Mouse (Mus musculus) lung, postnatal 25 days (tissue): ENCODE data around the gene Nsf.

ENCODE experiments used
- DNase-seq: peaks from one replicate; pipeline ENCODE4 v3.0.0; 2022; ENCODE audit warnings: low spot score

Nsf gene

GRCm38 (mm10) chr11:103953896-103954292 is at the start of gene Nsf:
TSS of gene Nsf (minus strand) at chr11:103954056.
- DNase-seq: peak; percentile 83

DNA sequence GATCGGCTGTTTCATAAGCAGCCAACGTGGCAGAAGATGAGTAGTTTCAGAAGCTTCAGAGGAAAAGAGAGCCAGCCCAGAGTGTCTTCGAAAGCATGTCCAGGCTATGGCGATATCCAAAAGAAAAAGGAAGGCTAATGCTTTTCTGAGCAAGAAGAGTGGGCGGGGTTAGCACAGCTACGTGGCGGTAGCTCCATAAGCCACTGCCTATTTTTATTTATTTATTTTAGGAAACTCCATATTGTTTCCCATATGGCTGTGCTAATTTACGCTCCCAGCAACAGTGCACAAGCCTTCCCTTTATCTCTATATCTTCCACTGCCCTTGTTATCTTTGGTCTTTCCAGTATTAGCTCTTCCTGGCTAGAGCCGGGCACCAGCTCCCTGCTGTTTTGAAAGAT is 49.5 kb upstream of the Nsf start:
- DNase-seq: no peak

- no peak for DNase-seq
These were observed 48.3 kb upstream of the Nsf start for GRCm38 (mm10) chr11:104002191-104002590.

GRCm38 (mm10) chr11:104001395-104001955 is 47.6 kb upstream of the Nsf start:
- no peak for DNase-seq

GRCm38 (mm10) chr11:104000667-104001394 is 47.0 kb upstream of the Nsf start:
- peak; percentile 65 for DNase-seq

DNA sequence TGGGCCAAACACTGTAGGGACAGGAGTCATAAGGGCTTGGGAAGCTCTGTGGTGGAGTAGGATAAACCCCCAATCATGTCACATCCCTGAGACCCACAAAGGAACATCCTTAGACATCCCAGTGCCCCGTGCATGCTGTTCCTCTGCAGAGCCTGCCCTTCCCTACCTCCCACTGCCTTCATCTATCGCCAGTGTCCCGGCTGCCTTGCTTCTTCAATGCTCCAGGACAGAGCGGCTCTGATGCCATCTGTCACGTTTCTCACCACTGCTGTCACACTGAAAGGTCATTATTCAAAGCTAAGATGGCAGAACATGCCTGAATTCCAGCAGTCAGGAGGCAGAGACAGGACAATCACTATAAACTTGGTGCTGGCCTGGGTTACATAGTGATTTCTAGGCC is 44.9 kb upstream of the Nsf start:
- DNase-seq: no peak

- DNase-seq: peak; percentile 25
These were observed 43.5 kb upstream of the Nsf start for GRCm38 (mm10) chr11:103997385-103997784.

DNA sequence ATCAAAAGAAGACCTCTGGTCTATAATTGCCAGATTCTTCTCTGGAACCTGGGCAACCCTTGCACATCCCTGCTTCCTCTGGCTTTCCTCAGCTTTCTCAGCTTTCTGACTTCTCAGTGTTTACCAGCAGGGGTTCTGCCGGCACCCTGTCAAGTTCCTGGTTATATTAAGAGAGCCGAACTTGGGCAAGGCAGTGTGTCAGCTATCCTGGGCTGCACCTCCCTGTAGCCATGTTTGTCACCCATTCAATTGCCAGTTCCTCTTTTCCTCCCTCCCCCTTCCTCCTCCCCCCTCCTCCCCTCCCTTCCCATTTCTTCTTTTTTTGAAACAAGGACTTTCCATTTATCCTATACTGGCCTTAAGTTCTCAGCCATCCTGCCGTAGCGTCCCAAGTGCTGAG is 38.8 kb upstream of the Nsf start:
- no peak for DNase-seq

DNA sequence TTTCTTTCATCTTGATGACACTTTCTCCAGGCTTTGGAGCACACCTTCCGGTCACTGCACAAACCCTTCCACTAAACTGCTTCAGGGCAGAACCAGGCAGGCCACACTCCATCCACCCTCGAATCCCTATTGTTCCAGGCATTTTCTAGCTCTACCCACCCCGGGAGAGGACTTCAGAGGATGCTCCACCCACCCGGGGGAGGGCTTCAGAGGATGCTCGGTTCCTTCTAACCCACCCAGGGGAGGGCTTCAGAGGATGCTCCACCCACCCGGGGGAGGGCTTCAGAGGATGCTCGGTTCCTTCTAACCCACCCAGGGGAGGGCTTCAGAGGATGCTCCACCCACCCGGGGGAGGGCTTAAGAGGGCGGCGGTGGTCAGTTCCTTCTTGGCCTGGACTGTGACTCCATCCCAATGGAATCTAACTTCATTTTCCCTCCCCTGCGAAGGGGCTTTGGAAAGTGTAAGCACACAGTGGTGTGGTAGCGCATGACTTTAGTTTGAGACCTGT is 36.2 kb upstream of the Nsf start:
- peak; percentile 16 for DNase-seq

- peak; percentile 63 for DNase-seq
These were observed 33.6 kb upstream of the Nsf start for GRCm38 (mm10) chr11:103987423-103987822.

DNA sequence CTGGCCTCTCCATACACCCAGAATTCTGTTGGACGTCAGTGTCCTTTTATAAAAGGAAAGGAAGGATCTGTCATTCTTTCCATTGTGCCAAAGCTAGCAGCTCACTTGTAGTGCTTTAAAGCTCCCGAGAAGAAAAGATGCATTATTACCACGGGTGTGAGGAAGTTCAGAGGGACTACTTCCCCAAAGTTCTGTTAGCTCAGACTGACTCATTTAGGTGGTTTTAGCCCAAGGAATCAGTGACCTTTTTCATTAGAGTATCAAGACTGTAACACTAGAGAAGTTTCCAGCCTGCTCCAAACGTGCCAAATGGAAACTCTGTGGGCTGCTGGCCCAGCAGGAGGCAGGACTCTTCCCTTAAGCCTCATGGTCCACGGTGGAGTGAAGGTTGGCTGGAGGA is 30.2 kb upstream of the Nsf start:
- no peak for DNase-seq

GRCm38 (mm10) chr11:103981826-103982225 is 28.0 kb upstream of the Nsf start:
- DNase-seq: no peak

DNA sequence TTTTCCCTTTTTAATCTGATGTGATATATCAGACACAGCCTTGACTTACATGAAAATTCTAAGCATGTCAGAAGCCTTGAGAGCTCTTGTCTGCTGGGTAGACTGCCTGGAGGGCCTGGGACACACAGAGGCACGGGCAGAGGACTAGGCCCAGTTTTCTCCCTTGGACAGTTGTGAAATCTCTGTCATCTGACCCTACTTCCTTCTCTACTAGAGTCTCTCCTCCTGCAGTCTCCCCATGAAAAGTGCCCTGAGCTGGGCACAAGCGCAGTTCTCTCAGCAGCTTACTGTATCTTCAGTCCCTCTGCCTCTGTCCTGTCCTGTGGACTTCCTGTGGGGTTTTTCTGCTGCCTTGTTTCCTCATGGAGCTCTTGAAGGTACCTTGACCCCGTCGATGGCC is 25.5 kb upstream of the Nsf start:
- DNase-seq: peak; percentile 19

- DNase-seq: no peak
These were observed 17.0 kb upstream of the Nsf start for GRCm38 (mm10) chr11:103970876-103971275.

GRCm38 (mm10) chr11:103969278-103969677 is 15.4 kb upstream of the Nsf start:
- no peak for DNase-seq

DNA sequence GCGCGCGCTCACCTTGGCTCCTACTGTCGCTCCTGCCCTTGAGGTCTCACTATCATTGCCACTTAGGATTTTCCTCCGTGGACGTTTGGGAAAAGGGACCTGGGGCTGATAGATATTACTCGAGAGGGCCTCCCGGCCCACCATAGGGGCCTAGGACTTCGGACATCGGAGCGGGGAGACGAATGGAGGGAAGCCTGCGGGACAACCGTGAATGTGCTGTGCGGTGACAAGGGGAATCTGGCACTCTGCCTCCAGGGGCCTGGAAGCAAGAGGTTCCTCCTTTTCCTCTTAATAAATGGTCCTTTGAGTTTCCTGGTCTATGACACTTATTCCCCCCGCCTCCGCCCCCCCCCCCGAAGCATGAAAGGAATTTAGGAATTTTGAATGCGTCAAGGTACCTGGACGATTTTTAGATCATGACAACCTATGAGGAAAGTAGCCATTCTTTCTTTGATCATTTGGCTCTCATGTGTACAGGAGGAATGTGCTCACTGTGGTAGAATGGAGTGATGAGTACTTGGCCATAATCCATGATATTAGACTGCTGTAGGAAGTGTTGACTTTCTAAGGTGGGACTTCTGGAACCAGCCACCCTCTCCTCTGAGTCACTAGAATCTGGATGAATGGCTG is 13.4 kb upstream of the Nsf start:
- no peak for DNase-seq

GRCm38 (mm10) chr11:103956866-103957265 is 3.0 kb upstream of the Nsf start:
- no peak for DNase-seq

- no peak for DNase-seq
These were observed 592 bp downstream of the Nsf start for GRCm38 (mm10) chr11:103953032-103953895.

- no peak for DNase-seq
These were observed 1.2 kb downstream of the Nsf start for GRCm38 (mm10) chr11:103952635-103953031.

- DNase-seq: no peak
These were observed 2.8 kb downstream of the Nsf start for GRCm38 (mm10) chr11:103951106-103951505.

DNA sequence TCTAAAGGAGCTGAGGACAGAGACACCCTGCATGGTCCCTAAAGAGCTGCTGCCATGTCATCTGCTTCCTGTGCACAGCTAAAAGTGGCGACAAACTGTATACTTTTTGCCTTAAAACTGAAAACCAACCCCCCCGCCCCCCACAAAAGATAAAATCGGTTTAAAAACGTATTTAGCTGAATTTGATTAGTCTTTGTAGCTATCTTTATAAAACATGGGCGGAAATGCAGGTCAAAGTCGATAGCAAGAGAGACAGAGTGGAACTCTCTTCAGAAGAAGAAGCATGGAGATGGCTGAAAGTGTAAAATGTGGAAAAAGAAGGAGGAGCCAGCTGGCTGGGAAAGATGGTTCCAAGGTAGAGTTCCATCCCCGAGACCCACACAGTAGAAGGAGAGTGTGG is 4.9 kb downstream of the Nsf start:
- no peak for DNase-seq

DNA sequence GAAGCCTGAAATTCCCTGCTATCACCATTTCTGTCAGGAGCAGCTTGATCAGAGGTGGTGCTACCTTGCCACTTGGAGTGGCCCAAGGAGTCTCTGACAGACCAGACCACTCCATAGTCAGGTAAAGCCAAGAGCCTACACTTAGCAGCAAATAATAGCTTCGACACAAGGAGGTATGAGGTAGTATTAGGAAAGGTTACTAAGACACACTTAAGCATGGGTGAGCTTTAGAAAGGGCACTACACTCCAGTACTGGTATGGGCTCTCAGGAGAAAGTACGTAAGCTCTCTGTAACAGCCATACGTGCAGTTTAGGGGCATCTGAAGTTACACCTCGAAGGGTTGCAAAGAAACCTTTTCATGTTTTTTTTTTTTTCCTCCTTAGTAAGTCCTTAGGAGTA is 11.1 kb downstream of the Nsf start:
- DNase-seq: no peak
